In the genomic region with DNA sequence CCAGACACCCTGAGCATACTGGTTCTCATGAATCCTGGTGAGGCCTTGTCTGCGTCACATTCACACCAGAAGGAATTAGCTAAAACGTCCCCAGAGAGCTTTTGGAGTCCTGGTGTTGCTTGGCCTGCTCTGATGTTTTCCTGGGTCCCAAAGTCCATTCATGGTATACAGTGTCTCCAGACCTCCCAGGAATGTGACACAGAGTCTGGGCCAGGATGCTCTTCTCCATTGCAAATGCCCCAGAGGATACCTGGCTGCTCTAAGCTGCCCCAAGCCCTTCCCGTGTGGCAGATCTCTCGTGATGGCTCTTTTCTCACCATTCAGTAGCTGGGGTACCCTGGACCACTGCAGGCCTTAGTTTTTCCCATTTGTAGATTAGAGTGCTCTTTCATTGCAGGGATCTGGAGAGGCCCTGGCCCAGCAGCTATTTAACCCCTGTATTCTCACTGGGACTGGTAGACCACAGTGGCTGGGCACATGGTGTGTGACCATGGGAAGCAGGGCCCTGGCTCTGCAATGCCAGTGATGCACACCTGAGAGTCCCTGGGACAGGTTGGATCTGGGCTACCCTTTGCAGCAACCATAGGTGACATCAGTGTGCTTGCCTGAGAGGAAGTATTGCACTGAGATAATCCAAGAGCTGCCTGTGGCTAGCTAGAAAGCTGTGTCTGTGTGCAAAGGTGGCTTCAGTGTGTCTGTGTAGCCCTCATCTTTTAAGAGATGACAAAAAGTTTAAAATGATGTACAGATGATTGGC, we compare ENCODE assay signal across 18 mouse cellular contexts. TPM values are rescaled to one million over a fixed set of nuclear protein-coding genes. Genes with fewer than 3 reads are reported as not detected.
DNase-seq lines count a peak whose midpoint lies in the region; ATAC-seq and TF ChIP-seq lines count a peak whose summit lies in the region.
"Had no signal": no experiment of that assay in that cellular context is flagged by ENCODE, and none has a peak within 500 bp of the region (broad histone marks: within the 10 kb centered on the region; RNA-seq: fewer than 3 reads in every experiment).

No protein-coding gene starts in this region.

- no peak for ATAC-seq in limb, embryonic 12.5 days (ENCODE audit: insufficient number of reproducible peaks, insufficient read depth, low FRiP score, low TSS enrichment, low read depth)
- ATAC-seq in liver, embryonic 13.5 days (ENCODE audit: low read depth): no peak
- no peak for ATAC-seq in midbrain, postnatal 0 days (ENCODE audit: low FRiP score)
- ATAC-seq: forebrain, embryonic 16.5 days had no signal

- TF ChIP-seq CTCF in gastrocnemius, adult 2 months (IDR thresholded peaks at IDR 0.05): no peak
- TF ChIP-seq CTCF in midbrain, postnatal 0 days (IDR thresholded peaks at IDR 0.05): no peak

- WGBS in limb, embryonic 12.5 days: 84% methylated on average over 4 of the region's 4 CpGs
- 87% methylated on average over 4 of the region's 4 CpGs for WGBS in limb, embryonic 10.5 days
- 76% methylated on average over 4 of the region's 4 CpGs for WGBS in liver, embryonic 13.5 days (ENCODE audit: insufficient replicate concordance)
- 86% methylated on average over 4 of the region's 4 CpGs for WGBS in midbrain, postnatal 0 days

- intact Hi-C loops in gastrocnemius, adult 2 months (cut with DNase I): no loop called here
- intact Hi-C loops in gastrocnemius, postnatal 14 days (cut with DNase I; ENCODE audit: low total_unique reads): loop anchor here (10.0 kb wide), 1 partner anchor 55 kb away; no protein-coding TSS in a partner anchor

- H3K9ac ChIP-seq in limb, embryonic 12.5 days (replicated peaks): no peak overlapping the region
- H3K9ac ChIP-seq in liver, embryonic 13.5 days: no peak overlapping the region
- no peak overlapping the region for H3K9ac ChIP-seq in midbrain, postnatal 0 days (replicated peaks; ENCODE audit: low read length, poor library complexity, severe bottlenecking)
- H3K9ac ChIP-seq: embryonic facial prominence, embryonic 13.5 days; forebrain, embryonic 12.5 days; heart, embryonic 12.5 days; hindbrain, embryonic 15.5 days had no signal

- peak overlapping the region; percentile 36 for H3K27ac ChIP-seq in gastrocnemius, adult 2 months
- H3K27ac ChIP-seq in limb, embryonic 12.5 days: 0 out of 2 replicates have a peak overlapping the region, but pooled peaks have one; percentile 12
- H3K27ac ChIP-seq in limb, embryonic 10.5 days: no peak overlapping the region
- peak overlapping the region; percentile 35; the same call in 1 of the 2 replicates for H3K27ac ChIP-seq in liver, embryonic 13.5 days
- no peak overlapping the region for H3K27ac ChIP-seq in midbrain, postnatal 0 days (ENCODE audit: low read depth, low read length)
- H3K27ac ChIP-seq: embryonic facial prominence, embryonic 13.5 days; forebrain, embryonic 12.5 days; hindbrain, embryonic 15.5 days had no signal

- H3K9me3 ChIP-seq in limb, embryonic 12.5 days: peaks cover 10% of the 10 kb centered on the region; the same call in 1 of the 2 replicates
- 0 out of 2 replicates have a peak, but pooled peaks cover 4% of the 10 kb centered on the region for H3K9me3 ChIP-seq in limb, embryonic 10.5 days (replicated peaks)
- 0 out of 2 replicates have a peak, but pooled peaks cover 3% of the 10 kb centered on the region for H3K9me3 ChIP-seq in liver, embryonic 13.5 days (replicated peaks)
- no peaks in the 10 kb centered on the region for H3K9me3 ChIP-seq in midbrain, postnatal 0 days (ENCODE audit: low read length)
- H3K9me3 ChIP-seq: forebrain, embryonic 12.5 days; heart, embryonic 12.5 days; hindbrain, embryonic 15.5 days had no signal

- no peak for DNase-seq in gastrocnemius, adult 2 months
- DNase-seq in gastrocnemius, postnatal 14 days: no peak
- DNase-seq in limb, embryonic 10.5 days (ENCODE audit: low spot score): no peak
- no peak for DNase-seq in liver, embryonic 13.5 days
- DNase-seq in midbrain, postnatal 0 days (ENCODE audit: low spot score): no peak
- no peak for DNase-seq in right cerebral cortex, postnatal 10 days (ENCODE audit: low spot score in 2 of 2)
- DNase-seq: B cell, adult 2 months; cerebellum, adult 11-12 months; cerebellum, adult 9-10 months; gastrocnemius, postnatal 25 days; heart, postnatal 36 days had no signal

- H3K36me3 ChIP-seq in limb, embryonic 12.5 days: peaks cover 89% of the 10 kb centered on the region
- H3K36me3 ChIP-seq in limb, embryonic 10.5 days: peaks cover 91% of the 10 kb centered on the region
- peaks cover 28% of the 10 kb centered on the region for H3K36me3 ChIP-seq in liver, embryonic 13.5 days
- H3K36me3 ChIP-seq in midbrain, postnatal 0 days (ENCODE audit: insufficient read depth, low read length): peaks cover 30% of the 10 kb centered on the region

- H3K4me3 ChIP-seq in gastrocnemius, adult 2 months: no peak overlapping the region
- H3K4me3 ChIP-seq in limb, embryonic 12.5 days (replicated peaks): no peak overlapping the region
- no peak overlapping the region for H3K4me3 ChIP-seq in limb, embryonic 10.5 days
- no peak overlapping the region for H3K4me3 ChIP-seq in liver, embryonic 13.5 days (replicated peaks)
- no peak overlapping the region for H3K4me3 ChIP-seq in midbrain, postnatal 0 days (ENCODE audit: low read depth, low read length)
- H3K4me3 ChIP-seq: embryonic facial prominence, embryonic 13.5 days; forebrain, embryonic 12.5 days; heart, adult 2 months; heart, embryonic 12.5 days; hindbrain, embryonic 15.5 days had no signal

- H3K4me1 ChIP-seq in limb, embryonic 12.5 days (replicated peaks): no peaks in the 10 kb centered on the region
- no peaks in the 10 kb centered on the region for H3K4me1 ChIP-seq in limb, embryonic 10.5 days
- peaks cover 42% of the 10 kb centered on the region for H3K4me1 ChIP-seq in liver, embryonic 13.5 days (replicated peaks)
- H3K4me1 ChIP-seq in midbrain, postnatal 0 days (ENCODE audit: insufficient read depth, low read length): no peaks in the 10 kb centered on the region
- H3K4me1 ChIP-seq: embryonic facial prominence, embryonic 13.5 days had no signal

- H3K4me2 ChIP-seq in limb, embryonic 12.5 days: no peak overlapping the region
- H3K4me2 ChIP-seq in liver, embryonic 13.5 days: no peak overlapping the region
- no peak overlapping the region for H3K4me2 ChIP-seq in midbrain, postnatal 0 days (ENCODE audit: low read depth, low read length, poor library complexity, severe bottlenecking)
- H3K4me2 ChIP-seq: embryonic facial prominence, embryonic 13.5 days; forebrain, embryonic 12.5 days; heart, embryonic 12.5 days; hindbrain, embryonic 15.5 days had no signal

- H3K27me3 ChIP-seq in limb, embryonic 12.5 days: no peaks in the 10 kb centered on the region
- no peaks in the 10 kb centered on the region for H3K27me3 ChIP-seq in limb, embryonic 10.5 days (ENCODE audit: low read depth, poor library complexity, severe bottlenecking)
- no peaks in the 10 kb centered on the region for H3K27me3 ChIP-seq in liver, embryonic 13.5 days
- no peaks in the 10 kb centered on the region for H3K27me3 ChIP-seq in midbrain, postnatal 0 days (ENCODE audit: insufficient read depth, low read length)
- H3K27me3 ChIP-seq: embryonic facial prominence, embryonic 13.5 days; forebrain, embryonic 12.5 days; heart, embryonic 12.5 days; hindbrain, embryonic 15.5 days had no signal

RNA-seq across cellular contexts. Expression of a gene that starts 7.8 kb away (rescaled TPM):
- total RNA-seq in gastrocnemius, adult 2 months (2021): 10 to 100 TPM; 73.0 to 89.6 TPM
- total RNA-seq in gastrocnemius, postnatal 14 days (2021): 10 to 100 TPM; 30.8 to 77.9 TPM
- polyA plus RNA-seq in limb, embryonic 12.5 days (2016; fragmentation: Nextera tagmentation; extraction: Ambion mirVana): 18.0 and 19.4 TPM in 2 replicates
- polyA plus RNA-seq in limb, embryonic 10.5 days (2016; fragmentation: Nextera tagmentation; extraction: Ambion mirVana): 23.5 and 26.1 TPM in 2 replicates
- polyA plus RNA-seq in liver, embryonic 13.5 days (2015; fragmentation: Nextera tagmentation; extraction: Ambion mirVana): 22.2 and 27.8 TPM in 2 replicates
- 42.0 and 46.8 TPM in 2 replicates for total RNA-seq in midbrain, postnatal 0 days (2014; rRNA removed)
- 25.5 and 26.0 TPM in 2 replicates for polyA plus RNA-seq in midbrain, postnatal 0 days (2015; fragmentation: Nextera tagmentation; extraction: Ambion mirVana)

RNA-seq across cellular contexts. Expression of a gene that starts 8.5 kb away (rescaled TPM):
- 10 to 100 TPM; 40.3 to 60.3 TPM for total RNA-seq in gastrocnemius, adult 2 months (2021)
- 10 to 100 TPM; 71.4 to 87.7 TPM for total RNA-seq in gastrocnemius, postnatal 14 days (2021)
- 90.7 and 103 TPM in 2 replicates for polyA plus RNA-seq in limb, embryonic 12.5 days (2016; fragmentation: Nextera tagmentation; extraction: Ambion mirVana)
- polyA plus RNA-seq in limb, embryonic 10.5 days (2016; fragmentation: Nextera tagmentation; extraction: Ambion mirVana): 114 and 121 TPM in 2 replicates
- polyA plus RNA-seq in liver, embryonic 13.5 days (2015; fragmentation: Nextera tagmentation; extraction: Ambion mirVana): 35.2 and 37.0 TPM in 2 replicates
- total RNA-seq in midbrain, postnatal 0 days (2014; rRNA removed): 202 and 216 TPM in 2 replicates
- polyA plus RNA-seq in midbrain, postnatal 0 days (2015; fragmentation: Nextera tagmentation; extraction: Ambion mirVana): 99.6 and 103 TPM in 2 replicates

Comparison
In these comparisons a context has a peak if more than half of its experiments do, and no peak if none do; other contexts are left out.
1. H3K27ac ChIP-seq: peak in gastrocnemius, adult 2 months (single experiment), limb, embryonic 12.5 days (single experiment) and liver, embryonic 13.5 days (single experiment); none in limb, embryonic 10.5 days (single experiment) and midbrain, postnatal 0 days (single experiment).